Mouse (Mus musculus) brain, embryonic 14.5 days (tissue): Measurements from ENCODE around the gene B4galnt1.

Experiments used
- CTCF ChIP-seq: fragments of 200-500 bp; IDR thresholded peaks from 2 replicates; pipeline ENCODE4 v1.5.1; 2012; ENCODE audit warnings: inconsistent platforms, mild to moderate bottlenecking, moderate library complexity, borderline replicate concordance; ENCODE audit not compliant: insufficient read depth, insufficient read length; ENCODE audit errors: extremely low read depth
- POLR2A ChIP-seq: fragments of 200-500 bp; IDR thresholded peaks from 2 replicates; pipeline ENCODE4 v1.6.1; 2012; ENCODE audit warnings: mild to moderate bottlenecking, inconsistent platforms, borderline replicate concordance; ENCODE audit not compliant: poor library complexity, insufficient read depth, insufficient read length, severe bottlenecking; ENCODE audit errors: extremely low read depth

DNA sequence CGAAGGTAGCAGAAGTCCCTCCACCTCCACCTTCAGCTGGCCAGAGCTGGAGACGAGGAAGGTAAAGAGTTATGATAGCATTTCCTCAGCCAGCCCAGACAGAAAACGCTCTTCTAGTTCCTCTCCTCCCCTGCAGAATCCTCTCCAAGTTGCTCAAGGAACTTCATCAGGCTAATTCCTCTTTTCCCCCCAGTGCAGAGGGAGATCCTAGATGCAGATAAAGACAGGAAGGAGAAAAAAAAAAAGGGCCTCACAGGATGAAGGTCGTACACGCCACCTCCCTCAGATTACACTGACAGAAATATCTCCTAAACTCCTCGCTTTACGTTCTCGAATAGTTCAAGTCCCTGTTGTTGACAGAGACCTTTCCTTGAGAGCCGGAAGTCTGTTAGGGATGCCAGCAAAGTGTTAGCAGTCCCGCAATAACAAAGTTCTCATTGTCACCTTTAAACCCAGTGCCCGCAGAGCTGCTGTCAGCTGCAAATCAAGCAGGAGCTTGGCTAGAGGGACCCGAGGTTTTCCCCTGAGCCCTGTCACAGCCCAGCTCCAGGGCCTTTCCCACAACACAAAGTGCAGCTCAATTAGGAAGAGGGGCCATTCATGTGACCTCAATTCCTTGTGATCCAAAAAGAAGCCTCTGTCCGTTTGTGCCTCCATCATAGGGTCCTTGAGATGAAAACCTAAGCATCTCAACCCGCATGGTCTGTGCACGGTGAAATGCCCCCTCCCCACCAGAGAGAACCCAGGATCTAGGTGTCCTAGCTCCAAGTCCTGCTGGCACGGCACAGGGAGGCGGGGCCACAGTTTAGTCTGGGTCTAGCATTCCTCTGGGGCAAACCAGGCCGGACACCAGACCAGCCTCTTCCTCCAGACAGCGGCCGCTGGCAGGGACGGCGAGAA is 29.7 kb downstream of the B4galnt1 start:
- TF ChIP-seq POLR2A, result no peak
- no peak for TF ChIP-seq CTCF
